Mouse (Mus musculus) lung, adult 2 months (tissue): ENCODE measurements around the gene Myh6.

Experiments
- CTCF ChIP-seq: fragments of 200-500 bp; IDR thresholded peaks from 2 replicates; pipeline ENCODE4 v1.5.1; 2011; ENCODE audit warnings: mild to moderate bottlenecking, low read length, control low read depth; ENCODE audit not compliant: insufficient read depth
- POLR2A ChIP-seq: fragments of 200-500 bp; IDR thresholded peaks from 2 replicates; pipeline ENCODE4 v1.6.1; 2011; ENCODE audit warnings: low read depth, mild to moderate bottlenecking, control low read depth, low read length, borderline replicate concordance; ENCODE audit errors: extremely low read depth

- TF ChIP-seq POLR2A (no peak), CTCF (no peak)
Observed at GRCm38 (mm10) chr14:54892200-54892599, 74.5 kb downstream of the Myh6 start, which contains the start of gene Pabpn1.
